Mouse (Mus musculus): ENCODE measurements around the gene Mtnr1a. TPM values are rescaled to one million over a fixed set of nuclear protein-coding genes. Genes with fewer than 3 reads are reported as not detected.

Mtnr1a gene
- not detected in 2 replicates for polyA plus RNA-seq (2012; rRNA removed)

DNA sequence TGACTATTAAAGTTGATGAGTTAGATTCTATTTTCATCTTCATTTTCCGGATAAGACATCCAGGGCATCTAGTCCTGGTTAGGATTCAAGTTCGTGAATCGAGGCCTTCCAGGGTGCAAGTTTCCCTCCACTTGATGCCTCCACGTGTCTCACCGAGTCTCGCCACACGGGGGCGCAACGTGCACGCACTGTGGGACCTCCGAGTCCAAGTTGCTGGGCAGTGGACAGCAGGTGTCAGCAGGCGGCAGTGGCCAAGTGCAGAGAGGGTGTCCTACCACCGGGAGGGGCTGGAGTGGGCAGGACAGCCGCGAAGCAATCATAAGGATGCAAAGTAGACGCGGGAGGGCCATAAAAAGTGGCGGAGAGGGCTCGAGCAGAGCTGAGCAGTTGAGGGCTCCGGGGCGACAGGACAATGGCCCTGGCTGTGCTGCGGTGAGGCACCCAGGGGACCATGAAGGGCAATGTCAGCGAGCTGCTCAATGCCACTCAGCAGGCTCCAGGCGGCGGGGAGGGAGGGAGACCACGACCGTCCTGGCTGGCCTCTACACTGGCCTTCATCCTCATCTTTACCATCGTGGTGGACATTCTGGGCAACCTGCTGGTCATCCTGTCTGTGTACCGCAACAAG lies at the start of gene Mtnr1a:
Gene Mtnr1a, plus strand, starts transcription at position 379 of the 628 bp plus-strand sequence.

Other genes starting within 250 kb of the Mtnr1a start
- gene Fat1, start 133.7 kb upstream of the Mtnr1a start, polyA plus RNA-seq (2012; rRNA removed), result 57.0 and 68.2 TPM in 2 replicates
- not detected in 2 replicates for gene F11, start 192.9 kb downstream of the Mtnr1a start, polyA plus RNA-seq (2012; rRNA removed)
- gene Klkb1, start 225.7 kb downstream of the Mtnr1a start, polyA plus RNA-seq (2012; rRNA removed), result not detected in 2 replicates
- not detected in 2 replicates for gene Gm45753, start 239.3 kb downstream of the Mtnr1a start, polyA plus RNA-seq (2012; rRNA removed)

All from colon, adult 2 months (tissue).